Mouse (Mus musculus) small intestine, adult 2 months (tissue): Measurements from ENCODE around the gene Rab44.

Experiments
- CTCF ChIP-seq: fragments of 200-500 bp; IDR thresholded peaks from 2 replicates; pipeline ENCODE4 v1.5.1; 2012; ENCODE audit warnings: low read depth, mild to moderate bottlenecking, control low read depth, inconsistent platforms, low read length, moderate library complexity, mixed read lengths; ENCODE audit not compliant: insufficient replicate concordance, insufficient read length; ENCODE audit errors: extremely low read depth
- POLR2A ChIP-seq: fragments of 200-500 bp; IDR thresholded peaks from 2 replicates; pipeline ENCODE4 v1.6.1; 2012; ENCODE audit warnings: low read depth, mild to moderate bottlenecking, control low read depth, inconsistent platforms, low read length, moderate library complexity

DNA sequence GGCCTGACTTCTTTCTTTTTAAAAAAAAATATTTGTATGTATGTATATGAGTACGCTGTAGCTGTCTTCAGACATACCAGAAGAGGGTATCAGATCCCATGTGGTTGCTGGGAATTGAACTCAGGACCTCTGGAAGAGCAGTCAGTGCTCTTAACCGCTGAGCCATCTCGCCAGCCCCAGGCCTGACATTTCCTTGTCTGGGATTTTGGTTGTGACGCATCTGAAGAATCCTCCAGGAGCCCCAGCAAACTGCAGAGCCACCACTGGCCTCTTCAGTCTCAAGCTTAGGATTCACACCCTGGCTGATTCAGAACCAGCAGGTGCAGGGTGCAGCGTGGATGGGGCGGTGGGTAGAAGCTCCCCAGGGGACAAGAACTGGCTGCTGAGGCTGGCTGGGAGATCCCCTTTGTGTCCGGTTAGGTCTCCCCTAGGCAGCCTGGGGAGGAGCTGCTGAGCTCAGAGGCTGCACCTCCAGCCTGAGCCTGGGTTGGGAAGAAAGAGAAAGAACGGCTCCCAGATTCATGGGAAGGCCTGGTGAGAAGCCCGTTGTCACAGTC lies 64.6 kb downstream of the Rab44 start:
- TF ChIP-seq CTCF = no peak
- TF ChIP-seq POLR2A = no peak
